20 mouse cellular contexts compared by ENCODE assay signal in the genomic region with DNA sequence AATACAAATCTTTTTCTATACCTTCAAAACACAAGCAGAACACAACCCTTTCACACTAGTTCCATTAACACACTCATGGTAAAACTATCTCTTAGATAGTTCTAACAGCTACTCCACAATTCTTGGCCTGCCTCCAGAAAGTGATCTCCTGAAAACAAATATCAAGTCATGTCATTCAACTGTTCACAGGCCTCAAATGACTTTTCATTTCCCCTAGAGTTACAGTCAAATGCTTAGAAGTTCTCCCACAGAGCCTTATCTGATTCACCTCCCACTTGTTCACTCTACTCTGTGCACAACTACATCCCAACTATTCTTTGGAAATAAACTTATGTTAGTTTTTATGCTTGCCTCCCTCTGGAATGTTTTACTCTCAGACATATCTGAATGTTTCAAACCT. TPM values are rescaled to one million over a fixed set of nuclear protein-coding genes. Genes with fewer than 3 reads are reported as not detected.
A peak's percentile ranks its signal among the peaks of the same experiment; 100 is the strongest.
DNase-seq lines count a peak whose midpoint lies in the region; ATAC-seq and TF ChIP-seq lines count a peak whose summit lies in the region.
"Had no signal": no experiment of that assay in that cellular context is flagged by ENCODE, and none has a peak within 500 bp of the region (broad histone marks: within the 10 kb centered on the region; RNA-seq: fewer than 3 reads in every experiment).

No protein-coding gene starts in this region.

- no peak overlapping the region for H3K4me2 ChIP-seq in kidney, embryonic 15.5 days
- H3K4me2 ChIP-seq: embryonic facial prominence, embryonic 12.5 days; hindbrain, embryonic 12.5 days had no signal

- no peak for ATAC-seq in kidney, embryonic 15.5 days (replicated peaks; ENCODE audit: low FRiP score)
- peak; percentile 35; the same call in 1 of the 2 replicates for ATAC-seq in G1E (ENCODE audit: extremely low read depth, insufficient number of reproducible peaks, low FRiP score, poor library complexity, severe bottlenecking)
- peak; percentile 30 for ATAC-seq in inflammation-experienced regulatory T-cells, adult 6 months
- ATAC-seq: forebrain, postnatal 0 days had no signal

- H3K9me3 ChIP-seq in kidney, embryonic 15.5 days (replicated peaks) = no peaks in the 10 kb centered on the region
- H3K9me3 ChIP-seq in G1E (replicated peaks) = no peaks in the 10 kb centered on the region
- H3K9me3 ChIP-seq: embryonic facial prominence, embryonic 12.5 days; hindbrain, embryonic 12.5 days had no signal

- TF ChIP-seq CTCF in G1E (IDR thresholded peaks at IDR 0.05; ENCODE audit: low read depth, low read length) = no peak

- DNase-seq in heart, adult 18-20 months = peak; percentile 16 to 21
- DNase-seq in heart, postnatal 25 days (ENCODE audit: low spot score) = no peak
- peak; percentile 11 for DNase-seq in kidney, postnatal 14 days
- DNase-seq in G1E (ENCODE audit: low spot score) = no peak
- no peak for DNase-seq in cerebellum, postnatal 25 days
- no peak for DNase-seq in left cerebral cortex, postnatal 36 days (ENCODE audit: low spot score in 2 of 2)
- DNase-seq: adrenal gland, postnatal 36 days; cerebellum, adult 11-12 months; forebrain, postnatal 0 days; left cerebral cortex, postnatal 4 days; liver; lung, adult 18-20 months; midbrain, embryonic 14.5 days; thymus, postnatal 14 days had no signal

- H3K9ac ChIP-seq in kidney, embryonic 15.5 days = no peak overlapping the region
- H3K9ac ChIP-seq: embryonic facial prominence, embryonic 12.5 days; forebrain, postnatal 0 days; hindbrain, embryonic 12.5 days had no signal

- intact Hi-C loops in heart, postnatal 25 days (cut with DNase I) = no loop called here
- intact Hi-C loops in left cerebral cortex, postnatal 36 days (cut with DNase I) = no loop called here

- no peak overlapping the region for H3K4me3 ChIP-seq in kidney, embryonic 15.5 days (replicated peaks)
- H3K4me3 ChIP-seq in G1E (ENCODE audit: low read depth, low read length) = no peak overlapping the region
- H3K4me3 ChIP-seq: embryonic facial prominence, embryonic 12.5 days; hindbrain, embryonic 12.5 days had no signal

- no peaks in the 10 kb centered on the region for H3K27me3 ChIP-seq in kidney, embryonic 15.5 days
- no peaks in the 10 kb centered on the region for H3K27me3 ChIP-seq in G1E (ENCODE audit: insufficient read depth, low read length)
- H3K27me3 ChIP-seq: embryonic facial prominence, embryonic 12.5 days; hindbrain, embryonic 12.5 days had no signal

- no peaks in the 10 kb centered on the region for H3K4me1 ChIP-seq in kidney, embryonic 15.5 days
- H3K4me1 ChIP-seq in G1E (ENCODE audit: insufficient read depth, low read depth, low read length) = peaks cover 37% of the 10 kb centered on the region
- H3K4me1 ChIP-seq: embryonic facial prominence, embryonic 12.5 days; hindbrain, embryonic 12.5 days had no signal

- H3K36me3 ChIP-seq in kidney, embryonic 15.5 days = peaks cover 8% of the 10 kb centered on the region; the same call in 1 of the 2 replicates
- H3K36me3 ChIP-seq in G1E (replicated peaks) = peaks cover 11% of the 10 kb centered on the region
- H3K36me3 ChIP-seq: embryonic facial prominence, embryonic 12.5 days had no signal

- H3K27ac ChIP-seq in kidney, embryonic 15.5 days = no peak overlapping the region
- H3K27ac ChIP-seq: embryonic facial prominence, embryonic 12.5 days; hindbrain, embryonic 12.5 days; kidney, postnatal 0 days; macrophage had no signal

RNA-seq across cellular contexts. Expression of a gene that starts 15.9 kb away (rescaled TPM):
- total RNA-seq in heart, adult 18-20 months (2021) = 100 to 1,000 TPM; 136 to 139 TPM
- total RNA-seq in heart, postnatal 25 days (2021) = 100 to 1,000 TPM; 123 to 136 TPM
- polyA plus RNA-seq in kidney, embryonic 15.5 days (2015; fragmentation: Nextera tagmentation; extraction: Ambion mirVana) = 28.5 and 28.7 TPM in 2 replicates
- 152 and 175 TPM in 2 replicates for total RNA-seq in G1E (2014; fragmentation: Nextera tagmentation)
- total RNA-seq in G1E (2017) = 244 and 282 TPM in 2 replicates
- 14.1 and 14.4 TPM in 2 replicates for polyA plus RNA-seq in G1E (2012)
- 10 to 100 TPM; 21.1 to 59.9 (median 39.7) TPM for polyA plus RNA-seq in inflammation-experienced regulatory T-cells, adult 6 months (2017; shearing (Covaris generic))
- 100 to 1,000 TPM; 113 to 125 TPM for total RNA-seq in left cerebral cortex, postnatal 36 days (2021)

Comparison
In these comparisons a context has a peak if more than half of its experiments do, and no peak if none do; other contexts are left out.
1. DNase-seq: peak in heart, adult 18-20 months (2 of 2) and kidney, postnatal 14 days (single experiment); none in heart, postnatal 25 days (single experiment), G1E (single experiment), cerebellum, postnatal 25 days (0 of 2) and left cerebral cortex, postnatal 36 days (0 of 2).